Mouse (Mus musculus) bone marrow macrophage, adult 2 months (primary cell): ENCODE data around the gene Acsl3.

ENCODE experiments used
- CTCF ChIP-seq: IDR thresholded peaks from 2 replicates; pipeline ENCODE4 v1.5.1; 2012; ENCODE audit warnings: low read depth, mild to moderate bottlenecking, low read length, moderate library complexity
- POLR2A ChIP-seq: IDR thresholded peaks from 2 replicates; pipeline ENCODE4 v1.6.1; 2012; ENCODE audit warnings: mild to moderate bottlenecking, low read depth, low read length, borderline replicate concordance

- TF ChIP-seq CTCF (no peak), POLR2A (no peak)
These were observed 23.1 kb upstream of the Acsl3 start for GRCm38 (mm10) chr1:78634486-78634885.
